Mouse (Mus musculus) G1E (cell line): ENCODE data around the gene Gfra1.

ENCODE experiments used
- CTCF ChIP-seq: IDR thresholded peaks from 2 replicates; pipeline ENCODE4 v1.5.1; 2012; ENCODE audit warnings: low read depth, low read length, inconsistent platforms, mixed read lengths
- GATA1 ChIP-seq: IDR thresholded peaks from 2 replicates; pipeline ENCODE4 v1.6.1; 2012; ENCODE audit warnings: borderline replicate concordance, low read length, inconsistent platforms, mixed read lengths
- GATA2 ChIP-seq: IDR thresholded peaks from 2 replicates; pipeline ENCODE4 v1.6.1; 2012; ENCODE audit warnings: low read depth, low read length, inconsistent platforms, borderline replicate concordance
- TAL1 ChIP-seq: conservative IDR thresholded peaks from 2 replicates; pipeline ENCODE4 v1.6.1; 2012; ENCODE audit warnings: low read depth, low read length, inconsistent platforms, mixed read lengths

DNA sequence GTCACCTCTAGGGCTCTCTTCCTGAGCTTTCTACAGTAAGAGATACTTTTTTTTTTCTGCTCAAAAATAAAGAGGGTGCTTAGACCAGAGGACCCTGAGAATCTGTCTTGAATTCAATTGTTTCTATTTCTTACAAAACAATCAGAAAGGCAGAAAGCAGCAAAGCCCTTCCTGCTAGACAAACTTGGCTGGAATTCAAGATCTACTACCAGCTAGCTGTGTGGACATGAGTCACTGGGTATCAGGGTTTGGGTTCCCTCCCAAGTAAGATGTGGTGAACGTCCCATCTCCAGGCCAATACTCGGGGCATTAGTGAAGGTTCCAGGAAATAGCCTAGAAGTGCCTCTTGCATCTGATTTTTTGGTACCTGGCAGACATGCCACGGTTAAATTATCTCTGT lies 18.8 kb downstream of the Gfra1 start:
- TF ChIP-seq TAL1 = no peak
- no peak for TF ChIP-seq GATA2
- no peak for TF ChIP-seq CTCF
- no peak for TF ChIP-seq GATA1
